Mouse (Mus musculus) colon, adult 2 months (tissue): Measurements from ENCODE around the gene Tdrd5. TPM values are rescaled to one million over a fixed set of nuclear protein-coding genes. Genes with fewer than 3 reads are reported as not detected.

Experiments used
- polyA plus RNA-seq: library from polyadenylated mRNA; depleted of rRNA; stranded (reverse); fragments of >200 nt; gene quantifications from 2 replicates; pipeline ENCODE4 v1.2.3, GENCODE M21; 2012; rRNA removed

The Tdrd5 gene
- polyA plus RNA-seq: 0.03 and 0.05 TPM in 2 replicates

DNA sequence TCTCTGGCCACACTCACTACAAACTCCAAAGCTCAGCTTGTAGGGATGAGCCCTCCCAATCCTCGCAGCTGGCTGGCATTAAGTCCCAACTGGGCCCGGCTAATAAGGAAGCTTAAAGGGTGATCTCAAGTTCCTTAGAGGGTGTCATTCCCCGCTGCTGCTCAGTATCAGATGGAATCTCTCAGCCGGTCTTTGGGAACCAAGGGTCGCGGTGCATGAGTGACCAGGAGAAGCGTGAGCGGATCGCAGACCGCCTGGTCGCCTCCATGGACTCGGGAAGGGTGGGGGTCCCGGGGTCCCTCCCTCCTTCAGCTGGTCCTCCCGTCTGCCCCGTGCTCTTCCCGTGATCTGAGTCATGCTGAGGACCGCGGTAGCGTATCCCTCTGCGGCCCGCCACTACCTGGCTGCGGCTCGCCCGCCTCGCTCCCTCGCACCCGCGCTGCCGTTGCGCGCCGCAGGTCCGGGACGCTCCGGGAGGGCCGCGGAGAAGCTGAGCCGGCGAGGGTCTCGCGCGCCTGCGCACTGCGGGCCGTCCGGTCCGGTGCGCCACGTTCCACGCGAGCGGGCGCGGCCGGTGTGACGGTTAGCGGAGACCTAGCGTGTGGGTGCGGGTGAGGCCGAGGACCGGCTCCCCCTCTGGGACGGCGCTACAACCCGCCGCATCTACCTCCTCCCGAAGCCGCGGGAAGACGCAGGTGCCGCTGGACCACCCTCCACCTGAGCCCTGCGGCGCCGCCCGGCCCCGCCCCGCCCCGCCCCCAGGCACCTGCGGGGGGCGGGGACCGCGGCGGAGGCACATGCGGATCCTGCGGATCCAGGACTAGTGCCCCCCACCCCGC, at the start of gene Tdrd5:
TSS of gene Tdrd5 (minus strand) at position 754 of the 839 bp plus-strand sequence.

DNA sequence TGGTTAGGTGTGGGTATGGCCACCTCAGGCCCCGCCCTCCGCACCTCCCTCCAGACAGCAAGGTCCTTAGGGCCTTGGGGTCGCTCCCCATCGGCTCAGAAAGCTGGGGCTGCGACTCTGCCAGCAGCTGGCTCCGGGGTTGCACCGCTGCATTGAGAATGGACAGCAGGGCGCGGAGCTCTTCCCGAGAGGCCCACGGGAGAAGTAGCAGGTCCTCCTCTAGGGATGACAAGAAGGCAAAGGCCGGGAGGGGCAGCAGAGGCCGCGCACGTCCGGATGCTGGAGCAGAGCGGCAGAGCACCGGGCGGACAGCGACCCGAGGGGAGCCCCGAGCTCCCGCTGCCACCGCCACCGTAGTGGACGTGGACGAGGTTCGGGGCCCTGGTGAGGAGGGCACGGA, 7.2 kb upstream of the Tdrd5 start, which contains the start of gene Nphs2:
TSS of gene Nphs2 (plus strand) at position 98 of the 400 bp plus-strand sequence.

Other genes starting within 250 kb of the Tdrd5 start
- 0.64 and 0.81 TPM in 2 replicates for gene Fam163a, start 98.6 kb downstream of the Tdrd5 start, polyA plus RNA-seq
- not detected in 2 replicates for gene Nphs2, start 7.1 kb upstream of the Tdrd5 start, polyA plus RNA-seq
- gene Gm2000, start 62.4 kb upstream of the Tdrd5 start, polyA plus RNA-seq: 24.7 and 30.2 TPM in 2 replicates
- gene Axdnd1, start 117.5 kb upstream of the Tdrd5 start, polyA plus RNA-seq: not detected in 2 replicates
- 23.0 and 25.7 TPM in 2 replicates for gene Soat1, start 170.7 kb upstream of the Tdrd5 start, polyA plus RNA-seq
- gene Gm10031, start 220.3 kb upstream of the Tdrd5 start, polyA plus RNA-seq: 17.1 and 17.4 TPM in 2 replicates